In the genomic region with DNA sequence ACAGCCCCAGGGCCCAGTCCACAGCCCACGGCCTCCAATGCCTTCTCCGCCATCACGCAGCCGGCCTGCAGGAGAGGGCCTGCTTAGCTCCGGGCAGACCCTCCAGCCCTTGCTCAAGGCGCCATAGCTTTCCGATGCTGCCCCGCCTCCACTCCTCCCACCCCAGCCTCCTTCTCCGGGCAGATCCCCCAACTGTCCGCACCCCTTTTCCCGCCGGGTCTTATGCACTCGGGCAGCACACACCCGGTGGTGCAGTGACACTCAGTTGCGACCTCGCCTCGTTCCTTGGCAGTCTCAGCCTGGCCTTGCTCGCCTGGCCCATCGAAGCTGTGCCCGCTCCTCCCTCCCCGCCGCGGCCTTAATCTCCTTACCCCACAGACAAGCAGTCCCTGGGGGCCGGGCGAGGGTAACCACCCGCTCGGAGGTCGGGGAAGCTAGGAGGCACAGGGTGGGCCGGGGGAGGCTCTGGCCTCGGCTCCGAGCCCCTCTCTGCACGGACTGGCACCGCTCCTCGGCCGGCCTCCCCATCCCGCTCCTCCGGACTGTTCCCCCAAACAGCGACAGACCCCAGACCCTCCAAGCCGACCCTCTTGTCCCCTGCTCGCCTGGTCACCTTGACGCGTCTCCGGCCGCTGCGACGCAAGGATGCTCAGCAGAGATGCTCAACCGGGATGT, we compare ENCODE assay signal across 8 mouse cellular contexts. TPM values are rescaled to one million over a fixed set of nuclear protein-coding genes. Genes with fewer than 3 reads are reported as not detected.
DNase-seq lines count a peak whose midpoint lies in the region; ATAC-seq and TF ChIP-seq lines count a peak whose summit lies in the region.

No protein-coding gene starts in this region.

- DNase-seq in kidney, postnatal 4 days = peak; percentile 43 to 46
- DNase-seq in kidney, postnatal 14 days = no peak
- peak; percentile 42 for DNase-seq in embryonic facial prominence, embryonic 11.5 days (ENCODE audit: low spot score)
- DNase-seq in spleen, postnatal 10 days (ENCODE audit: low spot score in 2 of 2) = peak; percentile 67 to 72
- no peak for DNase-seq in thymus, postnatal 4 days

- no peaks in the 10 kb centered on the region; the same call in 1 of the 2 replicates for H3K4me1 ChIP-seq in bone marrow, adult 2 months (ENCODE audit: control insufficient read depth, insufficient read depth, low read length)
- H3K4me1 ChIP-seq in embryonic facial prominence, embryonic 11.5 days (ENCODE audit: control insufficient read depth, insufficient read depth, low read length) = no peaks in the 10 kb centered on the region; the same call in 1 of the 2 replicates
- peaks cover 20% of the 10 kb centered on the region for H3K4me1 ChIP-seq in hindbrain, embryonic 16.5 days (ENCODE audit: control insufficient read depth, insufficient read depth, low read depth, low read length)

- TF ChIP-seq CTCF in bone marrow, adult 2 months (IDR thresholded peaks at IDR 0.05; ENCODE audit: control insufficient read depth, insufficient read depth, low read length) = no peak

- H3K9ac ChIP-seq in embryonic facial prominence, embryonic 11.5 days (replicated peaks; ENCODE audit: low read length) = peak overlapping the region; percentile 70
- peak overlapping the region; percentile 93 for H3K9ac ChIP-seq in hindbrain, embryonic 16.5 days (ENCODE audit: low read depth, low read length)

- peak overlapping the region; percentile 71 for H3K27ac ChIP-seq in bone marrow, adult 2 months (ENCODE audit: control insufficient read depth, insufficient read depth, low read depth, low read length, poor library complexity)
- H3K27ac ChIP-seq in embryonic facial prominence, embryonic 11.5 days (replicated peaks; ENCODE audit: low read depth, low read length) = no peak overlapping the region
- peak overlapping the region; percentile 81 for H3K27ac ChIP-seq in hindbrain, embryonic 16.5 days (ENCODE audit: low read depth, low read length)

- WGBS in bone marrow, adult 2 months = 3% methylated on average over 47 of the region's 47 CpGs
- under 1% methylated on average over 47 of the region's 47 CpGs for WGBS in embryonic facial prominence, embryonic 11.5 days
- whole genome bisulfite sequencing in hindbrain, embryonic 16.5 days = under 1% methylated on average over 39 of the region's 47 CpGs

- no peaks in the 10 kb centered on the region for H3K9me3 ChIP-seq in embryonic facial prominence, embryonic 11.5 days (replicated peaks; ENCODE audit: control insufficient read depth, low read length)
- no peaks in the 10 kb centered on the region for H3K9me3 ChIP-seq in hindbrain, embryonic 16.5 days (ENCODE audit: control insufficient read depth, low read length)

- no peaks in the 10 kb centered on the region for H3K36me3 ChIP-seq in embryonic facial prominence, embryonic 11.5 days (replicated peaks; ENCODE audit: control insufficient read depth, insufficient read depth, low read depth, low read length)
- peaks cover 12% of the 10 kb centered on the region for H3K36me3 ChIP-seq in hindbrain, embryonic 16.5 days (ENCODE audit: control insufficient read depth, insufficient read depth, low read length)

- peaks cover 7% of the 10 kb centered on the region for H3K27me3 ChIP-seq in embryonic facial prominence, embryonic 11.5 days (ENCODE audit: control insufficient read depth, insufficient read depth, low read length)
- no peaks in the 10 kb centered on the region for H3K27me3 ChIP-seq in hindbrain, embryonic 16.5 days (replicated peaks; ENCODE audit: control insufficient read depth, insufficient read depth, low read length)

- peak overlapping the region; percentile 87 for H3K4me3 ChIP-seq in bone marrow, adult 2 months (replicated peaks; ENCODE audit: control insufficient read depth, low read depth, low read length)
- peak overlapping the region; percentile 58 for H3K4me3 ChIP-seq in embryonic facial prominence, embryonic 11.5 days (ENCODE audit: low read depth, low read length)
- H3K4me3 ChIP-seq in hindbrain, embryonic 16.5 days (ENCODE audit: low read length) = peak overlapping the region; percentile 78

- TF ChIP-seq POLR2A in bone marrow, adult 2 months (IDR thresholded peaks at IDR 0.05; ENCODE audit: borderline replicate concordance, control insufficient read depth, low read depth, low read length) = peak; percentile 64; the same call in 1 of the 2 replicates

- peak overlapping the region; percentile 97 for H3K4me2 ChIP-seq in embryonic facial prominence, embryonic 11.5 days (ENCODE audit: low read depth, low read length)
- H3K4me2 ChIP-seq in hindbrain, embryonic 16.5 days (ENCODE audit: low read length) = peak overlapping the region; percentile 95

- peak; percentile 58 for ATAC-seq in embryonic facial prominence, embryonic 11.5 days (replicated peaks; ENCODE audit: insufficient number of reproducible peaks, low FRiP score, low TSS enrichment, low read depth)
- peak; percentile 67 for ATAC-seq in hindbrain, embryonic 16.5 days
- peak; percentile 29 for ATAC-seq in megakaryocyte progenitor cell, adult 5-6 weeks (replicated peaks; ENCODE audit: poor library complexity)

RNA-seq across cellular contexts. Expression of a gene that starts 0.9 kb away (rescaled TPM):
- polyA plus RNA-seq in bone marrow, adult 2 months (2011; ENCODE audit: insufficient read depth, insufficient read length, low replicate concordance, missing spikeins) = 45.0 and 74.1 TPM in 2 replicates
- polyA plus RNA-seq in embryonic facial prominence, embryonic 11.5 days (2014; fragmentation: Nextera tagmentation; extraction: Ambion mirVana) = 1.6 and 2.0 TPM in 2 replicates
- polyA plus RNA-seq in hindbrain, embryonic 16.5 days (2015; fragmentation: Nextera tagmentation; extraction: Ambion mirVana) = 33.7 and 36.2 TPM in 2 replicates
- total RNA-seq in megakaryocyte progenitor cell, adult 5-6 weeks (2015) = 3.9 and 7.4 TPM in 2 replicates
- total RNA-seq in megakaryocyte progenitor cell, adult 5-6 weeks (2017) = 1.6 and 2.5 TPM in 2 replicates

RNA-seq across cellular contexts. Expression of a gene that starts 17.9 kb away (rescaled TPM):
- polyA plus RNA-seq in bone marrow, adult 2 months (2011; ENCODE audit: insufficient read depth, insufficient read length, low replicate concordance, missing spikeins) = 9.1 and 21.6 TPM in 2 replicates
- 17.2 and 19.6 TPM in 2 replicates for polyA plus RNA-seq in embryonic facial prominence, embryonic 11.5 days (2014; fragmentation: Nextera tagmentation; extraction: Ambion mirVana)
- polyA plus RNA-seq in hindbrain, embryonic 16.5 days (2015; fragmentation: Nextera tagmentation; extraction: Ambion mirVana) = 22.3 and 26.6 TPM in 2 replicates
- 13.4 and 17.6 TPM in 2 replicates for total RNA-seq in megakaryocyte progenitor cell, adult 5-6 weeks (2015)
- total RNA-seq in megakaryocyte progenitor cell, adult 5-6 weeks (2017) = 17.4 and 20.4 TPM in 2 replicates

RNA-seq across cellular contexts. Expression of a gene that starts 19.1 kb away (rescaled TPM):
- polyA plus RNA-seq in bone marrow, adult 2 months (2011; ENCODE audit: insufficient read depth, insufficient read length, low replicate concordance, missing spikeins) = 11.6 and 25.0 TPM in 2 replicates
- polyA plus RNA-seq in embryonic facial prominence, embryonic 11.5 days (2014; fragmentation: Nextera tagmentation; extraction: Ambion mirVana) = 2.6 TPM in 2 replicates
- polyA plus RNA-seq in hindbrain, embryonic 16.5 days (2015; fragmentation: Nextera tagmentation; extraction: Ambion mirVana) = 4.7 and 5.4 TPM in 2 replicates
- total RNA-seq in megakaryocyte progenitor cell, adult 5-6 weeks (2015) = 4.1 and 4.7 TPM in 2 replicates
- 3.4 and 8.3 TPM in 2 replicates for total RNA-seq in megakaryocyte progenitor cell, adult 5-6 weeks (2017)

RNA-seq across cellular contexts. Expression of a gene that starts 32.5 kb away (rescaled TPM):
- polyA plus RNA-seq in bone marrow, adult 2 months (2011; ENCODE audit: insufficient read depth, insufficient read length, low replicate concordance, missing spikeins) = 14.6 and 17.5 TPM in 2 replicates
- 5.8 and 7.5 TPM in 2 replicates for polyA plus RNA-seq in embryonic facial prominence, embryonic 11.5 days (2014; fragmentation: Nextera tagmentation; extraction: Ambion mirVana)
- 23.1 and 27.1 TPM in 2 replicates for polyA plus RNA-seq in hindbrain, embryonic 16.5 days (2015; fragmentation: Nextera tagmentation; extraction: Ambion mirVana)
- total RNA-seq in megakaryocyte progenitor cell, adult 5-6 weeks (2015) = 3.9 and 13.2 TPM in 2 replicates
- 2.4 and 5.3 TPM in 2 replicates for total RNA-seq in megakaryocyte progenitor cell, adult 5-6 weeks (2017)

RNA-seq across cellular contexts. Expression of a gene that starts 36.3 kb away (rescaled TPM):
- polyA plus RNA-seq in bone marrow, adult 2 months (2011; ENCODE audit: insufficient read depth, insufficient read length, low replicate concordance, missing spikeins) = 2.7 and 7.3 TPM in 2 replicates
- not detected in 2 replicates for polyA plus RNA-seq in embryonic facial prominence, embryonic 11.5 days (2014; fragmentation: Nextera tagmentation; extraction: Ambion mirVana)
- 0.38 and 0.40 TPM in 2 replicates for polyA plus RNA-seq in hindbrain, embryonic 16.5 days (2015; fragmentation: Nextera tagmentation; extraction: Ambion mirVana)
- 0.35 and 0.54 TPM in 2 replicates for total RNA-seq in megakaryocyte progenitor cell, adult 5-6 weeks (2015)
- total RNA-seq in megakaryocyte progenitor cell, adult 5-6 weeks (2017) = not detected in 2 replicates

Comparison
In these comparisons a context has a peak if more than half of its experiments do, and no peak if none do; other contexts are left out.
1. DNase-seq: peak in kidney, postnatal 4 days (2 of 2), embryonic facial prominence, embryonic 11.5 days (single experiment) and spleen, postnatal 10 days (2 of 2); none in kidney, postnatal 14 days (single experiment) and thymus, postnatal 4 days (single experiment).
2. RNA of a gene that starts 0.9 kb away (polyA plus RNA-seq): 45.0 to 74.1 TPM in bone marrow, adult 2 months and 33.7 to 36.2 TPM in hindbrain, embryonic 16.5 days; 1.6 to 2.0 TPM in embryonic facial prominence, embryonic 11.5 days; every median in the first group is over 10 times any median in the second.
3. Peak in every context shown above with its lines, with median percentiles within 50 percentile points of each other: H3K4me3 ChIP-seq and ATAC-seq.